Mouse (Mus musculus) small intestine, adult 2 months (tissue): ENCODE results near the gene Slc29a3. TPM values are rescaled to one million over a fixed set of nuclear protein-coding genes. Genes with fewer than 3 reads are reported as not detected.
A peak's percentile ranks its signal among the peaks of the same experiment; 100 is the strongest.

Experiments
- H3K27ac ChIP-seq: fragments of 200-500 bp; 2 replicates; pipeline ENCODE4 v1.5.1; 2012; ENCODE audit warnings: low read depth, low read length, control low read depth, inconsistent platforms; ENCODE audit not compliant: insufficient read depth
- H3K27me3 ChIP-seq: fragments of 200-500 bp; 2 replicates; pipeline ENCODE4 v1.6.1; 2012; ENCODE audit warnings: mild to moderate bottlenecking, moderate library complexity, low read length, inconsistent platforms; ENCODE audit not compliant: control insufficient read depth, insufficient read depth
- H3K36me3 ChIP-seq: fragments of 200-500 bp; 2 replicates; pipeline ENCODE4 v1.6.1; 2012; ENCODE audit warnings: mild to moderate bottlenecking, low read length, control low read depth, inconsistent platforms; ENCODE audit not compliant: control insufficient read depth, insufficient read depth
- H3K4me1 ChIP-seq: fragments of 200-500 bp; 2 replicates; pipeline ENCODE4 v1.6.1; 2012; ENCODE audit warnings: low read length, inconsistent platforms, mixed read lengths; ENCODE audit not compliant: control insufficient read depth, insufficient read depth, insufficient read length
- H3K4me3 ChIP-seq: fragments of 200-500 bp; 2 replicates; pipeline ENCODE4 v1.5.1; 2012; ENCODE audit warnings: low read depth, mild to moderate bottlenecking, control low read depth, inconsistent platforms, low read length, moderate library complexity
- CTCF ChIP-seq: fragments of 200-500 bp; IDR thresholded peaks from 2 replicates; pipeline ENCODE4 v1.5.1; 2012; ENCODE audit warnings: low read depth, mild to moderate bottlenecking, control low read depth, inconsistent platforms, low read length, moderate library complexity, mixed read lengths; ENCODE audit not compliant: insufficient replicate concordance, insufficient read length; ENCODE audit errors: extremely low read depth
- POLR2A ChIP-seq: fragments of 200-500 bp; IDR thresholded peaks from 2 replicates; pipeline ENCODE4 v1.6.1; 2012; ENCODE audit warnings: low read depth, mild to moderate bottlenecking, control low read depth, inconsistent platforms, low read length, moderate library complexity
- WGBS: fragments of 180-500 bp; shearing (Covaris S2); methylation state at CpG from one replicate; pipeline ENCODE4 v1.1.7; 2018; 5-methylcytosine and 5-hydroxymethylcytosine counted together
- polyA plus RNA-seq: library from polyadenylated mRNA; depleted of rRNA; stranded (reverse); fragments of >200 nt; gene quantifications from 2 replicates; pipeline ENCODE4 v1.2.3, GENCODE M21; 2012

The Slc29a3 gene
- polyA plus RNA-seq, 1 experiment, result 5.0 TPM

DNA sequence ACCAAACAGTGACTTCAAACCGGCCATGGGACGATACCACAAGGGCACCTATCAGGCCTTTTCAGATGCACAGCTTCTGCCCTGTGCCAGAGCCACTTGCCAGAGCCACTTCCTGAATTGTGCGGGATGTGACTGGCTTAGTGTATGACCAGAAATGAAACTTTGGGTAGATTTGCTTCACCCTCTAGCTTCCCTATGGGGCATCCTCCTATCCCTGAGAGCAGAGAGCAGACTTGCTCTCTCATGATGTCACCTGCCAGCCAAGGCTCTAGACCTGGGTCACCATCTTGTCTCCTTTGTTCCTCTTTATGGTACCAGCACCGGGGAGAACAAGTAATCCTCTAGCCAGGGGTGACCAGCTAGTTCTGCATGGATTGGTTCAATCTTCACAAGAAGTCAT, 46.3 kb downstream of the Slc29a3 start:
- TF ChIP-seq CTCF, result no peak
- TF ChIP-seq POLR2A, result no peak
- 75% methylated on average over 4 of the region's 4 CpGs for WGBS
- H3K4me1 ChIP-seq, result no peaks in the 10 kb centered on the region
- no peaks in the 10 kb centered on the region for H3K36me3 ChIP-seq
- no peaks in the 10 kb centered on the region for H3K27me3 ChIP-seq
- H3K4me3 ChIP-seq, result no peak overlapping the region
- no peak overlapping the region for H3K27ac ChIP-seq

DNA sequence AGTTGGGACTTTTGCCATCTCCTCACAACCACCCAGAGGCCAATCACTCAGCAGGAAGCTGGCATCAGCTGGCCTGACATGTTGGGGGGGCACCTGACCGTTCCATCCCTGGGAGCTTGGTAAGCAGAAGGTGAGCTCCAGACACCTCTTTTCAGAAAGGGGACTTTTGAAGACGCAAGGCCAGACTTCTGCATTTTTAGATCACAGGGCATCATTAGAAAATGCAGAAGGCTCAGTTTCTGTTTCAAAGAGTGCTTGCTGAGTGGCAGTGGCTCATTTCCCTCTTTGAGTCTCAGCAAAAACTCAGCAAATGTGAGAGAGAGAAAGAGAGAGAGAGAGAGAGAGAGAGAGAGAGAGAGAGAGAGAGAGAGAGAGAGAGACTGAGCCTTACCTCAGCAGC, 47.5 kb downstream of the Slc29a3 start:
- Histone ChIP-seq H3K27ac (no peak overlapping the region), H3K27me3 (no peaks in the 10 kb centered on the region), H3K4me3 (no peak overlapping the region), H3K4me1 (no peaks in the 10 kb centered on the region), H3K36me3 (no peaks in the 10 kb centered on the region)
- 58% methylated on average over 2 of the region's 2 CpGs for WGBS
- TF ChIP-seq CTCF (no peak), POLR2A (no peak)

DNA sequence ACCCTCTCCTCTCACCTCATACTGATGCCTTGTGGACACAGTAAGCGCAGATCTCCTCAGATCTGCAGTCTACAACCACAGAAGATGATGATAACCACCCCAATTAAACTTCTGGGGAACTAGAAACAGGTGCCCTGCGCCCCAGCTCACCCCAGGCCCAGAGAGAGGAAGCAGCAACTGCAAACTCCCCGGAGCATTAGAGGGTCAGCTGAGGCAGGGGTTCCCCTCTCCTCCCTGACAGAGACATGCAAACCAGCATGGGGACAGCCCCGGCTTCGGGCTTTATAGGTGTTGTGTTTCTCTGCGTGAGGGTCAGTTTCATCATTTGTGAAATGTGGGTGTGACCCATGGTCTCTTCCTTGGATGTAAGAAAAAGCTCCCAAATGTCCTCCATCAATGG, 54.8 kb downstream of the Slc29a3 start:
- WGBS, result 77% methylated on average over 6 of the region's 6 CpGs
- TF ChIP-seq POLR2A (no peak), CTCF (no peak)
- no peak overlapping the region for H3K27ac ChIP-seq
- H3K27me3 ChIP-seq, result no peaks in the 10 kb centered on the region
- no peak overlapping the region for H3K4me3 ChIP-seq
- H3K4me1 ChIP-seq, result no peaks in the 10 kb centered on the region
- no peaks in the 10 kb centered on the region for H3K36me3 ChIP-seq

DNA sequence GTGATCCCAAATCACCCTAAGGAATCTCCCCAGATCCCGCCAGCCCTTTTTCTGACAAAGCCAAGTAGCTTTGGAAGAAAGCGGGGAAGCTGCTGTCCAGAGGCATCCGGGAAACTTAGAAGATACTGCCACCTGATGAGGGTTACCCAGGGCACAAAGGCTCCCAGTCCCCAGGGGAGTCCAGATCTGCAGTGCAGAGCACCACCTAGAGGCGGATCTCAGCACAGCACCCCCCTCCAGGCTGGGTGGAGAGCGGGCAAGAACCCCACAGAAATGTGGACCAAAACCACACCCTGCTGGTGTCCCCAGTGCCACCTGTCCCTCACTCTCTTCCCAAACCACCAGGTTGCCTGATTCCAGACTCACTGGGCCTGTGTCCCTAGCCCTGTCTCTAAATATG, 55.6 kb downstream of the Slc29a3 start:
- no peak overlapping the region for H3K4me3 ChIP-seq
- 11% methylated on average over 5 of the region's 5 CpGs for WGBS
- H3K27ac ChIP-seq, result no peak overlapping the region
- no peaks in the 10 kb centered on the region for H3K27me3 ChIP-seq
- no peaks in the 10 kb centered on the region for H3K4me1 ChIP-seq
- H3K36me3 ChIP-seq, result no peaks in the 10 kb centered on the region
- TF ChIP-seq CTCF, result peak; percentile 88
- TF ChIP-seq POLR2A, result 0 out of 2 replicates have a peak, but pooled peaks have one; percentile 16

DNA sequence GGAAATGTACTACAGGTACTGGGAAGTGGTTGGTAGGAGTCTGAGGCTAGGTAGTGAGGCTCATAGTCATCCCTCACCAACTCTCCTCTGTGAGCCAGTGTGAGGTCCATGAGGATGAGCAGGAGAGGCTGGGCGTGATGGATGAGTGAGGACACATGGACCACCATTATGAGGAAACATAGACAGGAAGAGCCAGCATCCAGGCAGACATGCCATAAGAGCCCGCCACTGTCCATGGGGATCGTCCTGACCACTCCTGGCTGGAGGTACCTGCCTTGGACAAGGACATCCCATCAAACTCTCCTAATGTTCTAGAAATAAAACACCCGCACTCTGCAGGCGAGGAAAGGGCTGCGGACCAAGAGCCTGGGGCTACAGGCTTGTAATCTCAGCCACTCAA, 56.2 kb downstream of the Slc29a3 start, which contains the start of gene Cdh23:
Cdh23 (minus strand) TSS at position 101 of the 400 bp plus-strand sequence.
- Histone ChIP-seq H3K27ac (no peak within 1 kb of the TSS), H3K4me1 (no peaks in the 10 kb centered on the region), H3K4me3 (no peak within 1 kb of the TSS), H3K36me3 (no peaks in the 10 kb centered on the region), H3K27me3 (no peaks in the 10 kb centered on the region)
- TF ChIP-seq POLR2A (no peak), CTCF (no peak)
- 88% methylated on average over 6 of the region's 6 CpGs for WGBS

DNA sequence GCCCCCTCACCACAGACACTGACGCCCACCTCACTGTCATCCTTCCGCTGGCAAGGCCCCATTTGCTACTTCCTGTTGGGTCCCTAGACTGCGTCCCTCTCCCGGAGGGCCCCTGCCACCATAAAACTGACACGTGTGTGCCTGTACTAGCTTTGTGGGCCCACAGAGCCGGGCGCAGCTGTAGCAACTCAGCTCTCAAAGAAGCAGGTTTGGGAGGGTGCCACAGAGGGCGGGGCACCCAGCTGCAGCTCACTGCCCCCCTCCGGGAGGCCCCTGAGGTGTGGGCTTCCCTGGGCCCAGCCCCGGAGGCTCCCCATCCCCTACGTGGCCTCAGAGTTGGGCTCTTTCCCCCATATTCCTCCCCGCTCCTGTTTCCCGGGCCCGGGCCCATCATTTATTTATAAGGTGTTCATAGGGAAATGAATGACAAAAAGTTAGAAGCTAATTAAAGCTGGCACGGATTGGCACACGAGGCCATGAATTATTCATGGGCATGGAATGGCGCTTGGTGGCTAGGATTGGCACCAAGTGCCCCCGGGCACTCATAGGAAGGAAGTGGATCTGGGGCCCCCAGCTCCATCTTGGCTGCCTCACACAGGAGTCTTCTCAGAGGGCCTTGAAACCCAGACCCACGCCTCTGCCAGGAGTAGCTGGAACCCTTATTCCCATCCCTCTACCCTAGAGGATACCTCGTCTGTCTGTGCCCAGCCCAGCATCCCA, 60.8 kb downstream of the Slc29a3 start:
- Histone ChIP-seq H3K4me3 (no peak overlapping the region), H3K36me3 (no peaks in the 10 kb centered on the region), H3K27ac (no peak overlapping the region), H3K4me1 (peaks cover 2% of the 10 kb centered on the region; the same call in 1 of the 2 replicates), H3K27me3 (peaks cover 17% of the 10 kb centered on the region)
- WGBS, result 50% methylated on average over 20 of the region's 20 CpGs
- TF ChIP-seq CTCF (no peak), POLR2A (no peak)

DNA sequence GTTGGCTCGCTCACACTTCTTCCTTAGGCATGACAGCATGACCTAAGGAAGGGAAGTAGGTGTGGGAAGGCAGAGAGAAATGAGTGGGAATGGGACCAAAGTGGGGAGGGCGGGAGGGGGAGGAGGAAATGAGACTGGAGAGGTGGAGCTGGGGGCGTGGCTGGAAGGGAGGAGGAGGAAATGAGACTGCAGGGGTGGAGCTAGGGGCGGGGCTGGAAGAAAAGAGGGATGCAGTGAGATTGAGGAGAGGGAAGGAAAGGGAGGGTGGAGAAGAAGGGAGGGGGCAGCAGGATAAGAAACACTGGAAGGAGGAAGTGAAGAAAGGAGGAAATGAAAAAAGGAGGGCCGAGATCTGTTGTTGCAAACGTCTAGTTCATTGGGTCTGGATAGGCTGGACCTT, 61.6 kb downstream of the Slc29a3 start:
- Histone ChIP-seq H3K4me3 (no peak overlapping the region), H3K4me1 (peaks cover 8% of the 10 kb centered on the region; the same call in 1 of the 2 replicates), H3K36me3 (no peaks in the 10 kb centered on the region), H3K27ac (no peak overlapping the region), H3K27me3 (peaks cover 26% of the 10 kb centered on the region)
- TF ChIP-seq POLR2A (no peak), CTCF (no peak)
- WGBS, result 39% methylated on average over 6 of the region's 6 CpGs
